Mouse (Mus musculus) brain, adult 10 weeks (tissue): ENCODE measurements around the gene Tmem80. TPM values are rescaled to one million over a fixed set of nuclear protein-coding genes. Genes with fewer than 3 reads are reported as not detected.

Experiments
- polyA plus RNA-seq: library from polyadenylated mRNA; stranded (reverse); fragments of 350-450 nt; fragmentation: Illumina TruSeq; extraction: RNeasy Lipid Tissue Mini Kit (QIAGEN cat#74804); gene quantifications from one replicate; pipeline ENCODE4 v1.2.3, GENCODE M21; 2015; ENCODE audit warnings: low read depth, low replicate concordance

The Tmem80 gene
- polyA plus RNA-seq: 50.5 TPM

GRCm38 (mm10) chr7:141327469-141328372 is at the start of gene Tmem80, which contains the start of gene Deaf1:
Gene Tmem80, plus strand, starts transcription at chr7:141327739.
Gene Deaf1, minus strand, starts transcription at chr7:141327690.

DNA sequence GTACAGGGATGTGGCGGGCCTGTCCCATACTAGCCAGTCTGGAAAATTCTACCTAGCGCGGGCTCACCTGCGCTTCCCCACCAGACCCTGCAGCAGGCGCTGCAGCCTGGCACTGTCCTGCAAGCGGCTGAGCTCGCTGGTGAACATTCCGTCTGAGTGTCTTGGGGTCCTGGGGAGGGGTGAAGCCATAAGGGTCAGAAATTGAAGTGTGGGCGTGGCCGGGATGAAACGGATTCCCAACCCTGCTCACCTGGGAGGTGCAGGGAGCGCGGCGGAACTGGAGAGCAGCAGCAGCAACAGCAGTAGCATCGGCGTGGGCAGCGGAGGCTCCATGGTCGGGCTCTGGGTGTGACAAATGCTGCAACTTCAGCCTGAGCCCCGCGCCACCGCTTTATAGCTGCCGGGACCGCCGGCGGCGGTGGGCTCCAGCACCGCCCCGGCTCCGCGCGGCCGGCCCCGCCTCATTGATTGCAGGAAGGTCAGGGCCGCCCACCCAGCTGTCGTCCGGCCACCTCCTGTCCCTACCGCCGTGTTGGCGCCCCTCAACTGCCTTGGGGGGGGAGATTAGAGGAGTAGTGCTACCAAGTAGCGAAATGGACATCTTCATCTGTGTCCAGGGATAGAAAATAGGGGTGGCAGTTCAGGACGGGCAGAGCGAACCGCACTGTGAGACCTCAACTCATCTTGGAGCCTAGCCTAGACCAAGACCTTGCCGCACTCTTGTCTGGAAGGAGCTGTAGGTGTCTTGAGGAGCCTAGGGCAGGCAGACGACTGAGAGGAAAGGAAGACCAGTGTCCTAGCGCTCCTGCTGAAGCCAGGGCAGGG is 48.6 kb upstream of the Tmem80 start, which contains the start of gene Sct:
Gene Sct, minus strand, starts transcription at position 368 of the 825 bp plus-strand sequence.

DNA sequence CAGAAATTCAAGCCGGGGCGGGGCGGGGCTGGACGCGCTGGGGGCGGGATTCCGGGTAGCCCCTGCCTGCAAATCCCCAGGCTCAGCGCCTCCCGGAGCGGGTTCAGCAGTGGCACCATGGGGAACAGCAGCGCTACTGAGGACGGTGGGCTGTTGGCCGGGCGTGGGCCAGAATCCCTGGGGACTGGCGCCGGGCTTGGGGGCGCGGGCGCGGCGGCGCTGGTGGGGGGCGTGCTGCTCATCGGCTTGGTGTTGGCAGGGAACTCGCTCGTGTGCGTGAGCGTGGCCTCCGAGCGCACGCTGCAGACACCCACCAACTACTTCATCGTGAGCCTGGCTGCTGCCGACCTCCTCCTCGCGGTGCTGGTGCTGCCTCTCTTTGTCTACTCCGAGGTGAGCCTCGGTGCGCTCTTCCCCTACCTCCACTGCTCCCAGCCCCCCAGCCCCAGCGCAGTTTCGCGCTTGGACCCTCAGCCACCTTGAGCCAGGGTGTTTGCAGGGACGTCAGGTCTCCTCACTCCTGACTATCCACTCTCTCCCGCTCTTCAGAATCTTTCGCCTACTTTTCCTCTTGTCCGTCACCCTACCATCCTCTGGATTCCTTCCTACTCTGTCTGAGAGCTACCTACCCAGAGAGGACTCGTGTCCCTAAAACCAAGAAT is 35.5 kb upstream of the Tmem80 start, which contains the start of gene Drd4:
Gene Drd4, plus strand, starts transcription at position 86 of the 662 bp plus-strand sequence.

GRCm38 (mm10) chr7:141338576-141339131 is 11.1 kb downstream of the Tmem80 start, which contains the start of gene Eps8l2:
Gene Eps8l2, plus strand, starts transcription at chr7:141338880.

Other genes starting within 250 kb of the Tmem80 start
- not detected for gene Pkp3, start 249.5 kb upstream of the Tmem80 start, polyA plus RNA-seq
- gene Sigirr, start 227.2 kb upstream of the Tmem80 start, polyA plus RNA-seq: 2.7 TPM
- gene Ano9, start 209.9 kb upstream of the Tmem80 start, polyA plus RNA-seq: not detected
- 59.5 TPM for gene Ptdss2, start 205.4 kb upstream of the Tmem80 start, polyA plus RNA-seq
- 53.6 TPM for gene Rnh1, start 154.9 kb upstream of the Tmem80 start, polyA plus RNA-seq
- 235 TPM for gene Hras, start 133.7 kb upstream of the Tmem80 start, polyA plus RNA-seq
- 3.7 TPM for gene Lrrc56, start 133.6 kb upstream of the Tmem80 start, polyA plus RNA-seq
- not detected for gene Lmntd2, start 113.7 kb upstream of the Tmem80 start, polyA plus RNA-seq
- 2.9 TPM for gene Rassf7, start 111.9 kb upstream of the Tmem80 start, polyA plus RNA-seq
- 41.3 TPM for gene Phrf1, start 99.0 kb upstream of the Tmem80 start, polyA plus RNA-seq
- 3.1 TPM for gene Irf7, start 61.3 kb upstream of the Tmem80 start, polyA plus RNA-seq
- gene Cdhr5, start 51.0 kb upstream of the Tmem80 start, polyA plus RNA-seq: not detected
- not detected for gene Sct, start 48.6 kb upstream of the Tmem80 start, polyA plus RNA-seq
- 0.25 TPM for gene Drd4, start 35.7 kb upstream of the Tmem80 start, polyA plus RNA-seq
- gene Deaf1, start within 50 bp of the Tmem80 start, polyA plus RNA-seq: 47.0 TPM
- 6.6 TPM for gene Eps8l2, start 11.1 kb downstream of the Tmem80 start, polyA plus RNA-seq
- 181 TPM for gene Taldo1, start 64.5 kb downstream of the Tmem80 start, polyA plus RNA-seq
- 34.3 TPM for gene Gatd1, start 86.4 kb downstream of the Tmem80 start, polyA plus RNA-seq
- 400 TPM for gene Cend1, start 101.8 kb downstream of the Tmem80 start, polyA plus RNA-seq
- 208 TPM for gene Slc25a22, start 110.2 kb downstream of the Tmem80 start, polyA plus RNA-seq
- gene Pidd1, start 116.3 kb downstream of the Tmem80 start, polyA plus RNA-seq: 2.1 TPM
- gene Rplp2, start 119.6 kb downstream of the Tmem80 start, polyA plus RNA-seq: 731 TPM
- 18.9 TPM for gene Pnpla2, start 127.5 kb downstream of the Tmem80 start, polyA plus RNA-seq
- 4.0 TPM for gene Cracr2b, start 133.4 kb downstream of the Tmem80 start, polyA plus RNA-seq
- 42.1 TPM for gene Cd151, start 139.7 kb downstream of the Tmem80 start, polyA plus RNA-seq
- gene Polr2l, start 147.4 kb downstream of the Tmem80 start, polyA plus RNA-seq: 45.8 TPM
- gene Tspan4, start 147.5 kb downstream of the Tmem80 start, polyA plus RNA-seq: 20.6 TPM
- gene Chid1, start 212.1 kb downstream of the Tmem80 start, polyA plus RNA-seq: 71.2 TPM
- 97.0 TPM for gene Ap2a2, start 234.4 kb downstream of the Tmem80 start, polyA plus RNA-seq